Mouse (Mus musculus) MEL-GATA-1-ER (cell line): ENCODE measurements around the gene Ift43.

ENCODE experiments used
- DNase-seq: peaks from one replicate; pipeline ENCODE4 v3.0.0-alpha.2; 2012; ENCODE audit warnings: low read depth; ENCODE audit errors: extremely low read depth

Gene Ift43

DNA sequence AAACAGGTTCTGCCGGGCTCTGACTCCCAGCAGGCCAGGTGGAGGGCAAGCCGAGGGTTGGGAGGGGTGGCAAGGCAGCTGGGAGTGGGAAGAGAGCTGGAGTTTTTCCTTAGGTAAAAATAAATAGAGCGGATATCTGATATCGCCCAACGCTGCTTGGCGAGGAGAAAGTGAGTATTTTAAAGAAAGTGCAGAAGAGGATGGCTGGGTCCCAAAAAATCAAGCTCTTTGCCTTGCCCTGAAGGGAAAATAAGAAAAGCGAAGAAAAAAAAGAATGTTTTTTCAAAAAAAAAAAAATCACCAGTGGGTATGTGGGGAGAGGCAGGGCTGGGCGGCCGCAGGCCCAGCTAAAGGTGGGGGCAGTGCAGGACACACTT, 4.2 kb upstream of the Ift43 start:
- DNase-seq: no peak

DNA sequence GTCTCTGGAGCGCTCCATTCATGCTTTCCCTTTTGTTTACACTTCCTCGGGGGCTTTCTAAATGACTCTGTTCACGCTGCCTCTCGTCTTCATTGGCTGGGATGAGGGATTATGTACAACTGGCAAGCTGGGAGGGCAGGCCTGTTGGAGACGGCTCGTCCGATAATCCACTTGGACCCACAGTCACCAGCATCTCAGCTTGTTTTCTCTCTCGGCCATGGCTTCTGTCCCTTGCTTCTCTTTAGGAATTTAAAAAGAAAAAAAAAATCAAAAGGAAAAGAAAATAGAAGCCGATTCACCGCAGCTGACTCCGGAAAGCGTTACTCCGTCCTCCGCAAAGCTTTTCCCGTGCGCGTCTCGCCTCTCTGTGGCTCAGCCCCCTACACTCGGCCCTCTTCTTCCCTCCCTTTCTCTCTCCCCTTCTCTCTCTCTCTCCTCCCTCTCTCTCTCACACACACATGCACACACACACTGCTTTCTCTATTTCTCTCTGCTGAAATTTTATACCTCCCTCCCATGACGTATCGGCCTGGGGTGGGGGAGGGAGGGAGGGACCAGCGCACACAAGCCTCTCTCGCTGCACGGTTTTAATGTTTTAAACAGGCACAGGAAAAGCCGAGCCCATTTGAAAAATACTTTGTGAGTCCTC, 3.7 kb upstream of the Ift43 start, which contains the start of gene Tgfb3:
Tgfb3 (minus strand) TSS at position 489 of the 649 bp plus-strand sequence.
- DNase-seq: peak; percentile 55

DNA sequence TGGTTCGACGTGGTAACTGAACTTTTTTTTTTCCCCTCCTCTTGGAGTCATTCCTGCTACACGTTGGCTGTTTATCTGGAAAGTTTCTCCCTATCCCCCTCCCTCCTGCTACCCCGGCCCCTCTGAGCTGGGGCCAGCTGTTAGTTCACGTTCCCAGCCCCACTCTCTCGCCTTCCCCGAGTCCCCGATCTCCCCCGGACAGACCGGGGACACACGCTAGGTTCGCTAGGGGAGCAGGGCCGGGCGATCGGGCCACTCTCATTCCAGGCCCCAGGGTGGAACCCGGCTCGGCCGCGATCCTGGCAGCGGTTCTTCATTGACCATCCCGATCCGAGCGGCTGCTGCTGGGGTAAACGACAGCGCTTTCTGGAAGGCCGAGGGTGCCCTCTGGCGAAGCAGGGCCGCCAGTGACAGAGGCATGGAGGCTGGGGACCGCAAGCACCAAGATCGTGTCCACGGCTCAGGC, 3.1 kb upstream of the Ift43 start:
- DNase-seq: peak; percentile 43

DNA sequence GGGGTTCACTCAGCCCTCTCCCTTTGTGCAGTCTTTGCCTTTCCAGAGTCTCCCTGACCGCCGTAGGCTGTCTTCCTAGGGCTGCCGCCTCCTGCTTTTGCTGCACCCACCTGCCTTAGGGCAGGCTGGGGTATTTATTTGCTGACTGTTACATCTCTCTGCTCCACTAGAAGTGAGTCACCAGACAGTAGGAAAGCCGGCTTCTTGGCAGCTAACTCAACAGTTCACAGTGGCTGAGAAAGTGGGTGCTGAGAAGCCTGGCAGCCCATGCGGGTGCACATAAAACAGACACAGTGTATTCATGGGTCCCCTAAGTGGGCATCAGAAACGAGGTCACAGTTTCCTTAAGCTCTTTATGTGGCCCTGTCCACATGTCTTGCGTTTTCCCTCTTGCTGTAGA, 3.5 kb downstream of the Ift43 start:
- DNase-seq: no peak

DNA sequence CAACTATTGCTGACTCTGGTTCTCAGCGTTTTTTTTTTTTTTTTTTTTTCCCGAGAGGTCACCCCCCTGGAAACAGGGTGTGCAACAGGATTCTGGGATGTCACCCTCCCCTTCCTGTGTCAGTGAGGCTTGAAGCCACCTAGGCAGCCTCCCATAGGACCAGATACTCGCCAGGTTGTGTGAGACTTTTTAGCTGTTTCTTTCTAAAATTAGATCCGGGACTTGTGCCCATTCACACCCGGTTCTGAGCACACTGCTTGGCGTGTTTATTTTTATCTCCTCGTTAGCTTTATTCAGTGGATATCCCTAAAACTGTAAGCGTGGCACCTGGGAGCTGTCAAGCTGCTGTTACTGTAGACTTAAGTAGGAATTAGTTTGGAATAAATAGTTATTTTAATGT, 4.2 kb downstream of the Ift43 start:
- DNase-seq: no peak

DNA sequence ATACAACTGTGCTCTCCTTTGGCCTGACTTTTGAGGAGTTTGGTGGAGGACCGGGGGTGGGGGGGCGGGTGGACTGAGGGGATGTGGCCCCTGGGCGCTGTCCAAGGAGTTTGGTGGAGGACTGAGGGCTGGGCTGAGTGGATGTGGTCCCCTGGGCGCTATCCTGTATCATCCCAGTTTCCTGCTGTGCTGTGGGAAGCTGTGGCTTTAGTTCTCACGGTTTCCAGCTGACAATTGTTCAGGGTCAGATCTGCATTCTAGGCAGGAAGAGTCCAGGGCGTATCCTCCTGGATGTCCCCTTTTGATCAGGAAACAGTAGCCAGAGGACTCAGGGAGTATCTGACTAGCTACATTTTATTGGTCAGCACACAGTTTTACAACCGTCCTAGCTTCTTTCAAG, 5.7 kb downstream of the Ift43 start:
- DNase-seq: no peak

DNA sequence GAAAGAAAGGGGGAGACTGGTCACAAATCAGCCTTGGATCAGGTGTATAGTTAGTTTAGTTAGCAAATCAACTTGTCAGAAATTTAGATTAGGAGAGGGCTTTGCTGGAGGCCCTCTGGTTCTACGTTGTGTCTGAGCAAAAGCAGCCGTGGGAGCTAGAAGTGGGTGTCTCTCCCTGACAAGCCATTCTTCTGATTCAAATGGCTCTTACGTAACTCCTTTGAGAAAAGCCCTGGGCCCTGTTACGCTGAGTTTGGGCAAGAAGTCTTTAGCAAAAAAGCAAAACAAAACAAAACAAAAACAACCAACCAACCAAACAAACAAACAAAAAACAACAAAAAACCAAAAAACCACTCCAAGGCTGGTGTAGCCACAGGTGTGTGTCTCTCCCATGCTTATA, 8.4 kb downstream of the Ift43 start:
- DNase-seq: no peak

DNA sequence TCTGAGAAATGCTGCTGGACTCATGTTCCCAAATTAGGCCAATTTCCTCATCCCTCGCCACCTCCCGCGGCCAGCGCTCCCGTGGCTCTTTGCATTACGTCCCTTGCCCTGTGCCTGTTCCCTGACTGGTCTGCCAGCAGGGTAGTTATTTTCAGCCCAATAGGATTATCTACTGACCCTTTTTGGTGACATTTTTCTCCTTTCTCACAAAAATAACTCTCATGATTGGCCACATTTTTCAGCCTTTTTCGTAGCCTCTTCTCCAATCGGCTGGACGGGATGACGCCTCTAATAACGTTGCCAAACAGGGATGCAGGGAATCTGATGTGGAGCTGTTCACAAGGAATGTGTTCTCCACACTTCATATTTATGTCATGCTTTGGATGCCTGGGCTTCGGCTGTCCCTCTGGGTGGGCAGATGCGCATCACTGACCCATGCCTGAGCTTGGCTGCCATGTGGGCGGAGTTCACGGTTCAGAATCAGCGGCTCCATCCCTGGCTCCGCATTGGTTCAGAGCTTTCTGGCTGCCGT, 9.3 kb downstream of the Ift43 start:
- no peak for DNase-seq

DNA sequence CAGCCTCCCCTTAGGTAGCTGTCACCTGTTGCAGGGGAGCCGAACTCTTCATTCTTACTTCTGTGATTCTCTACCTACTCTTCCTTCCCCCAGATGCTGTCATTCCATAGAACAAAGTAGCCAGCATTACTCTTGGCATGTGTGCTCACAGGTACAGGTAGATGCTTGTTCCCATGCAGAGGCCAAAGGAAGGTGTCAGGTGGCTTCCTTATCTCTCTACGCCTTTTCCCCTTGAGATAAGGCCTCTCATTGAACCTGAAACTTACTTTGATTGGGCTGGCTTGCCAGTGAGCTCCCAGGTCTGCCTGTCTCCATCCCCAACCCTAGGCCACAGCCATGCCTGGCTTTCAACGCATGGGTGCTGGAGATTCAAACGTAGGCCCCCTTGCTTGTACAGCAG, 11.7 kb downstream of the Ift43 start:
- DNase-seq: no peak

DNA sequence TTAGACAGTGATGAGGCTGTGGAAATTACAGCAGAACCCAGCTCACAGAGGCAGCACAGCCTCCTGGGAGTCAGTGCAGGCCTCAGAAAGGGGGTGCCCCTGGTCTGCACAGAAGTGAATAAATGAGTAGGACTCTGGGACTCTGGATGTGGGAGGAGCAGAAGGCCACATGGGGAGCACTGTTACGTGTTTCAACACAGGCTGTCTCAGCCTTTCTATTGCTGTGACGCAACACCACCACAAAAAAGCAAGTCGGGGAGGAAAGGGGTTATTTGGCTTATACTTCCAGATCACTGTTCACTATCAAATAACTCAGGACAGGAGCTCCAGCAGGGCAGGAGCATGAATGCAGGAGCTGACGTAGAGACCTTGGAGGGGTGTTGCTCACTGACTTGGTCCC, 13.5 kb downstream of the Ift43 start:
- DNase-seq: no peak

DNA sequence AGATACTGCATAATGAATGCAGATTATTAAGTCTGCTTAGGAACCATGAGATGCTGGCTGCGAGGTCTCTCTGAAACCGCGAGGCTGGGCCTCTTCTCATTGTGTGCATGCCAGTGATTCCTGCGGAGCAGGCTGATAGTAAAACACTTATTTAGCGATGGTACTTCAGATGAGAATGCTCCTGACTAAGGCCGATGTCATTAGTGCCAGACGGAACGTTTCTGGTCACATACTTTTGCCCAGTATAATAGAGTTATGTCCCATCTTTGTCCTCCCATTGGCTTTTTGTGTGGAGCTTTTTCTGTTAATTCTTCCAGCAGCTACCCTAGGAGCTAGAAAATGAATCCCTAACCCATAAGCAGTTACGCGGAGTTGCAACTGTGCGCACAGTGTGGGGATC, 15.4 kb downstream of the Ift43 start:
- no peak for DNase-seq

DNA sequence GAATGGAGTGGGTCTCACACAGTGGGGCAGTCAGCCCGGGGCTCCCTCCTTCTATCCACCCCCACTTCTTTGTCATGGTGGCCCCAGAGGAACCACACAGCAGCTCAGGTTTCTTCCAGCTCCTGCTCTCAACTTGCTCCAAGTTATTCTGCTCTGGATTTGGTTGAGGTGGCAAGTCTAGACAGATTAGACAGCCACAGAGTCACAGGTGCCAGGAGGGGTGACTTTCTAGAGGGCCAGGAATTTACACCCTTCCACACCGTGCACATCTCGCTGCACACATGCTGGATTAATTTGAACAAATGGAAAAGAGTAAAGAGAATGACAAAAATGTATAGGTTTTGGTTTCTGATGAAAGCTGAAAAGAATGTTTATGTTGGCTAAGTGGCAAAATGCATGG, 18.4 kb downstream of the Ift43 start:
- no peak for DNase-seq

DNA sequence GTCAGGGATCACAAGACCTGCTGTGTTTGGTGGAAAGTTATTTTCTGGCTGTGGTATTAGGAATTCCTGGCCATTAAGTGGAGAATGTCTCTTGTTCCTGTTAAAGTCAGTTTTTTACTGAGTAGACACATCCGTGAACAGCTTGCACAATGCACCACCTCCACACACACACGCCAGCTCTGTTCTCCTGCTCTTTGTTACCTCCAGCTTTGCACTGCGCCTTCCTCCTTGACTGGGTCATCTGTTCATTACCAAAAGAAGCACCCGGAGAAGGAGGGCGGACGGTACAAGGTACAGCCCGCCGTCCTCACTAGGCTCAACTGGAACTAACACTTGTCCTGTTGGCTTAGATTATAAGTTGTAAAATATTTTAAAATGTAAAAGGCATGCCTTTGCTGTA, 20.3 kb downstream of the Ift43 start:
- DNase-seq: no peak

DNA sequence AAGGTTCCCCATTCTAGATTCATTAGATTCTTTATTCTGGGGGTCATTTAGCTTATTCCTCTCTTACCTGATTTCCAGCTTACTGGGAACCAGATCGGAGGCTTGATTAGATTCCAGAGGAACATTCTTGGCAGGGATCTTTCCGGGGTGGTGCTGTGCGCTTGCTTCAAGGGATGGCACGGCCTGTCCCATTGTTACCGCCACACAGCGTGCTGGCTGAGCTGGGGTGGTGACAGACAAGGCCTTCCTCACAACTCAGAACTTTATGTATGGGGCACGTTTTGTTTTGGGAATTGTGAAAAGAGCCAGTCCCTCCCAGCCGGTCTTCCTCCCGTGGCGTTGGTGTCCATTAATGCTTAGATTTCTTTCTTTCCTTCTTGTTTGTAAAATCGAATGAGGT, 21.1 kb downstream of the Ift43 start:
- DNase-seq: no peak

DNA sequence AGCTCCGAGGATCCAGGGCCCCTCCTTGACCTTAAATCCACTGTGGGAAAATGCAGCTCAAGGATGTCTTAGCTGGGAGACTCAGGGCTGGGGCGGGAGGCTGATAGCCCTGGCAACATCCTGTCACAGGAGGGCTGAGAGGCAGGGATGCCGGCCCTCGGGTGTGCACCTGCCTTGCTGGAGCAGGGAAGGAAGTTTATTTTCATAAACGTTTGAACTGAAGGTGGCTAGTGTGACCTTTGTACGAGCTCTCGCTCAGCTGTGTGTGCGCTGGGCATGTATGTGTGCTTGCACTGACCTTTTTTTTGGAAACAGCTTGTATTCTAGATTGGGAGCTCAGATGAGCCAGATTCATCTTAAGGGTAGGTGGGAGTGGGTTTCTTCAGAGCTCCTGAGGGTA, 21.5 kb downstream of the Ift43 start:
- DNase-seq: no peak

DNA sequence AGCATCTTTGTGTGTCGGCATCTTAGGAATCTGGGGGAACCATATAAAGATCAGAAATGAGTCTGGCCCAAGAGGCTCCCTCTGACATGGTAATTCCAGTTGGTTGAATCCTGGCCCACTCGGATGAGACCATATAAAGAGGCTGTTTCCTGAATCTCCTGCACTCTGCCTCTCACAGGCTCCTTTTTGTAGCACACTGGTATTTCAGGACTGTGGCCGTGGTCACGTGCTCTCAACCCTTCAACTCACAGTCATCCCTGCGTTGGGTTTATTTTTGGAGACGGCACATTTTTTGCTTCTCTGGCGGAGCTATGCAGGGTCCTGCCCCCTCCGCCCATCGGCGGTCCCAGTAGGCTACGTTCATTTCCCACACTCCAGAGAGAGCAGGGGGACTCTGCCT, 22.0 kb downstream of the Ift43 start:
- no peak for DNase-seq

DNA sequence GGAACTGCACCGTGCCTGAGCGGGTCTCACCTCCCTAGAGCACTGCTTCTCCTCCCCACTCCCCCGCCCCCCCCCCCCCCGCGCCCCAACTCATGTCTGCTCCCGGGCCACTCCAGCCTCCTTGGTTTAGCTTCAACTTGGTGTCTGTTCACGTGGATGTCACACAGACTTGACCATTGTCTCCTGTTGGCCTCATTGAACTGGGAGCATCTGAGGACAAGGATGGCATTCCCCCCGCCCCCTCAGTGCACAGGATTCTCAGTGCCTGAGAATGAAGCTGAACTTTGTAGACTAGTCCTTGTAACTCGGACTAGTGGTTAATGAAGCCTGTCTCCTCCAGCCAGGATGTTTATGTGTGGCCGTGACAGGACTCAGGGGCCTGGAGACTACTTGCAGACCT, 23.2 kb downstream of the Ift43 start:
- no peak for DNase-seq

DNA sequence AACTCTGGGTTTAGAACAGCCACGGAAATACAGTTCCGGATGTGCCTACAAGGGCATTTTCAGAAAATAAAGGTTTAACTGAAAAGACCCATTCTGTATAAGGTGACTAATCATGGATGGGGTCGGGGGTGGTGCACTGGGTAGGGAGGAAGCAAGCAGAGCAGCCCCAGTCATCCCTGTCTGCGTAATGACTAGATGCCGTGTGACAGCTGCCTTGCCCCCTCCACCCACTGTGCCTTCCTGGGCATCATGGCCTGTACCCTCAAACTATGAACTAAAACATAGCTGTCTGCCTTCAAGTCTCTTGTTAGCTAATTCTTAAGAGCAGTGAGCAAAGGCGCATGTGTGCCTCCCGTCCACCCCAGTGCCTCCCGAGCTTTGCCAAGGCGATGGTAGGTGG, 23.7 kb downstream of the Ift43 start:
- no peak for DNase-seq

DNA sequence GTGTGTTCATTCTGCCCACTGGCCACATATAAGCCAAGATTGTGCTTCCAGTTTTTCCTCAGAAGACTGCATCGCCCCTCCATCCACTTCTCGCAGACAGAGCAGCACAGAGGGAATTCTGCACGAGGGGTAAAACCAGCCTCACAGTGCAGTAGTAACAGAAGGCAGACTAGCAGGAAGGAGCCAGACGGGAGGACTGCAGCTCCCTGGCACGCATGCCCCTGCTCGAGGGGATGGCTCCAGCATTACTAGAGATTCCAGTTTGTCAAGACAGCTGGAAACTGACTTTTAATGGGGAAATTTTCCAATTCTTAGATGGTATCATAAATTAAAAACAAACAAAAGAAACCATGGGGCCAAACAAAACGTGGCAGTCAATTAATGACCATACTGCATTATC, 25.3 kb downstream of the Ift43 start:
- DNase-seq: no peak

DNA sequence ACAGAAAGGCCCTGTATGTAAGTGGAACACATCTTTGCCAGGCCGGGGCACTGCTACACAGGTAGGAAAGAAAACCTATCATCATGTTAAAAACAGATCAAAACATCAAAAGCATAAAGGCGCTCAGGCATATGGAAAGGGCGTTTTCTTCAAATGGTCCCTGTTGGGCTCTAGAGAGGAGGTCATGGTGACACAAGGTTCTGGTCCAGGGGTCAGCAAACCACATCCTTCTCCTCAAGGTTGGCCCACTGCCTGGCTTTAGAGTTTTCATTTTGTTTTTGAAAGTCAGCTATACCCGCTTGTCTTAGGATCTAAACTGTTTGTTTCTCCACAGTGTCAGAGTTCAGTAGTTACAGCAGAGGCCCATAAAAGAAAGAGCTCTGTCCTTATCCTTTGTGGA, 27.2 kb downstream of the Ift43 start:
- DNase-seq: no peak

DNA sequence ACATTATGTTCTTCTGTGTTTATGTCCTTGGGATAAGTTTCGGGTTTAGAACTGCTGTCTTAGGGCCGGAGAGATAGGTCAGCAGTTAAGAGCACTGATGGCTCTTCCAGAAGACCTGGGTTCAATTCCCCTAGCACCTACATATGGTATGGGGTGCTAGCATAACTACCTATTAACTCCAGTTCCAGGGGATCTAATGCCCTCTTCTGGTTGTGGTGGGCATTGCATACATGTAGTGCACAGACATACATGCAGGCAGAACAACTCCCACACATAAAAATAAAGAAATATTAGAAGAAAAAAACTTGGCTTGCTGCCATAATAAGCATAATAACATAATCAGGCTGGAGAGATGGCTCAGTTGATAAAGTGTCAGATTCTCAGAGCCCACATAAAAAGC, 28.3 kb downstream of the Ift43 start:
- DNase-seq: peak; percentile 19

DNA sequence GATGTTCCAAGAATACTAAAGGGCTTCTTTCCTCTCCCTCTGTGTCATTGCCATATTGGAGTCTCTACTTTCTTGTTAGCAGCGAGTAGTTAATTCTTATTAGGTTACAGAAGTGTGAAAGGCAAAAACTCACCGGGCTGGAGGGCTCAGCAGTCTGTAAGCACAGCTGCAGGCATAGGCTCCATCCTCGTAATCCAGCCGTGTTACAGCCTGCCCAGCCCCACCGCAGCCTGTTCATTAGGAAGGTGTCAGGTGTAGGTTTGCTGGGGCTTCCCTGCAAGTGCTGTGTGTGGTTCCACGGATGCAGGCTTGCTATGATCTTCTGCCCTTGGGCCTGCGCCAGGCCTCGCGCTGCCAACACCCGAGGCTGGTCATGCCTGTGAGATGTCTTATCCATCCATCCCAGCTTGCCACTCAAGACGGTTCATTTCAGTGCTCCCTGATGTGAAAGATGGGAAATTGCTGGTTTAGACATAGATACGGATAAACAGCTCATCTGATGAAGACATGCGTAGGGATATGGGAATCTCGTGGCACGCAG, 34.0 kb downstream of the Ift43 start:
- DNase-seq: no peak

DNA sequence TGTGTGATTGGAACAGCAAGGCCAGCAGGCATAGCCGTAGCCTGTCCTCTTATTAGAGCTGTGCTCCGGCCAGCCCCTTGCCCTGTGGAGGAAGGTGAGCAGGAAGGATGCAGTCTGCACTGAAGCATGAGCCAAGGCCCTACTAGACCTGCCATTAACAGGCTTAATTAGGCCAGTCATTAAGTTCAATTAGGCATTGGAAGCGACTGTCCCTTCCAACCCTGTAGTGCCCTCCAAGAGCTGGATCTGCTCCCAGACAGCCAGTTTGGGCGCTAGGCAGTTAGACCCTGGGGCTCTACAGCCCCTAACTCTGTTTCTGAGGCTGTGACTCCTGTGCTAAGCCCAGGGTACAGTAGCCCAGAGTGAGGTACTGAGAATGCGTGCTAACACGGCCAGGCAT, 41.7 kb downstream of the Ift43 start:
- DNase-seq: no peak
